Mouse (Mus musculus): ENCODE measurements at regions not wholly inside any gene's neighbourhood (a gene's known extent, or its start where the extent isn't known, plus 50 kb on each side); places are given as distances from the start of the nearest gene placed in this dataset.
A peak's percentile ranks its signal among the peaks of the same experiment; 100 is the strongest.

- intact Hi-C loops (cut with DNase I) = loop anchor here (5.0 to 10.0 kb wide), 4 partner anchors 113 to 620 kb away; no protein-coding TSS in a partner anchor
- DNase-seq (ENCODE audit: low spot score) = peak; percentile 75
These were observed 74.1 kb upstream of the Hnrnpa3 start for GRCm38 (mm10) chr2:75584975-75585374.

GRCm38 (mm10) chr2:75588572-75588971 is 70.5 kb upstream of the Hnrnpa3 start:
- intact Hi-C loops (cut with DNase I) = loop anchor here (2.0 to 10.0 kb wide), 5 partner anchors 116 to 886 kb away; no protein-coding TSS in a partner anchor
- no peak for DNase-seq (ENCODE audit: low spot score)

GRCm38 (mm10) chr2:75589452-75589851 is 69.6 kb upstream of the Hnrnpa3 start:
- intact Hi-C loops (cut with DNase I) = loop anchor here (2.0 to 10.0 kb wide), 5 partner anchors 117 to 887 kb away; no protein-coding TSS in a partner anchor
- DNase-seq (ENCODE audit: low spot score) = no peak

GRCm38 (mm10) chr2:75590175-75590574 is 68.9 kb upstream of the Hnrnpa3 start:
- intact Hi-C loops (cut with DNase I) = loop anchor here (10.0 kb wide), 1 partner anchor 485 kb away; no protein-coding TSS in a partner anchor
- DNase-seq (ENCODE audit: low spot score) = peak; percentile 67

- intact Hi-C loops (cut with DNase I) = no loop called here
- no peak for DNase-seq (ENCODE audit: low spot score)
These were observed 58.5 kb upstream of the Hnrnpa3 start for GRCm38 (mm10) chr2:75600511-75600910.

- intact Hi-C loops (cut with DNase I) = no loop called here
- no peak for DNase-seq (ENCODE audit: low spot score)
These were observed 55.7 kb upstream of the Hnrnpa3 start for GRCm38 (mm10) chr2:75603175-75603871.

GRCm38 (mm10) chr2:75605634-75606033 is 53.4 kb upstream of the Hnrnpa3 start:
- intact Hi-C loops (cut with DNase I) = loop anchor here (1.0 to 5.0 kb wide), 4 partner anchors 25 to 357 kb away; no protein-coding TSS in a partner anchor
- DNase-seq (ENCODE audit: low spot score) = no peak

- DNase-seq (ENCODE audit: low spot score) = no peak
- intact Hi-C loops (cut with DNase I) = loop anchor here (2.0 to 5.0 kb wide), 2 partner anchors 24 to 355 kb away; no protein-coding TSS in a partner anchor
These were observed 51.8 kb upstream of the Hnrnpa3 start for GRCm38 (mm10) chr2:75607010-75607915.

- no peak for DNase-seq (ENCODE audit: low spot score)
- intact Hi-C loops (cut with DNase I) = loop anchor here (2.0 to 5.0 kb wide), 3 partner anchors 23 to 354 kb away; partner anchors contain the start of gene Hnrnpa3
These were observed 51.1 kb upstream of the Hnrnpa3 start for GRCm38 (mm10) chr2:75607958-75608357.

GRCm38 (mm10) chr2:75608482-75608881 is 50.6 kb upstream of the Hnrnpa3 start:
- DNase-seq (ENCODE audit: low spot score) = no peak
- intact Hi-C loops (cut with DNase I) = loop anchor here (2.0 to 5.0 kb wide), 2 partner anchors 50 to 354 kb away; partner anchors contain the start of gene Hnrnpa3

GRCm38 (mm10) chr2:75609150-75609946 is 49.7 kb upstream of the Hnrnpa3 start:
- intact Hi-C loops (cut with DNase I) = loop anchor here (1.0 to 5.0 kb wide), 3 partner anchors 49 to 353 kb away; partner anchors contain the start of gene Hnrnpa3
- peak; percentile 37 for DNase-seq (ENCODE audit: low spot score)

All from heart, postnatal 25 days (tissue).